In genomic region chr13:111979428-111980204, GRCm38 (mm10) we compare ENCODE assay signal across 8 mouse cellular contexts.
DNase-seq lines count a peak whose midpoint lies in the region; ATAC-seq lines count a peak whose summit lies in the region.

No protein-coding gene starts in this region.

- no peak overlapping the region for H3K27ac ChIP-seq in forebrain, embryonic 16.5 days (ENCODE audit: low read length)
- no peak overlapping the region for H3K27ac ChIP-seq in limb, embryonic 12.5 days

- peaks cover 3% of the 10 kb centered on the region; the same call in 1 of the 2 replicates for H3K27me3 ChIP-seq in forebrain, embryonic 16.5 days (replicated peaks; ENCODE audit: control insufficient read depth, insufficient read depth, low read length)
- no peaks in the 10 kb centered on the region for H3K27me3 ChIP-seq in limb, embryonic 12.5 days

- H3K9ac ChIP-seq in forebrain, embryonic 16.5 days (replicated peaks; ENCODE audit: low read depth, low read length), result no peak overlapping the region
- no peak overlapping the region for H3K9ac ChIP-seq in limb, embryonic 12.5 days (replicated peaks)

- H3K9me3 ChIP-seq in forebrain, embryonic 16.5 days (ENCODE audit: control insufficient read depth, low read length), result no peaks in the 10 kb centered on the region
- peaks cover 3% of the 10 kb centered on the region; the same call in 1 of the 2 replicates for H3K9me3 ChIP-seq in limb, embryonic 12.5 days

- no peak overlapping the region for H3K4me3 ChIP-seq in forebrain, embryonic 16.5 days (replicated peaks; ENCODE audit: low read length)
- H3K4me3 ChIP-seq in limb, embryonic 12.5 days (replicated peaks), result no peak overlapping the region

- peak overlapping the region; percentile 38 for H3K4me2 ChIP-seq in forebrain, embryonic 16.5 days (ENCODE audit: low read length)
- 0 out of 2 replicates have a peak overlapping the region, but pooled peaks have one; percentile 8 for H3K4me2 ChIP-seq in limb, embryonic 12.5 days

- H3K36me3 ChIP-seq in forebrain, embryonic 16.5 days (ENCODE audit: control insufficient read depth, insufficient read depth), result no peaks in the 10 kb centered on the region
- H3K36me3 ChIP-seq in limb, embryonic 12.5 days, result no peaks in the 10 kb centered on the region

- WGBS in forebrain, embryonic 16.5 days, result 19% methylated on average over 17 of the region's 17 CpGs
- WGBS in limb, embryonic 12.5 days, result 45% methylated on average over 17 of the region's 17 CpGs

- DNase-seq in kidney, adult 11 months, result peak; percentile 24
- DNase-seq in kidney, postnatal 25 days, result no peak
- peak; percentile 32 for DNase-seq in R1 (ENCODE audit: low read depth, low spot score)
- DNase-seq in frontal cortex, adult 2 months (ENCODE audit: extremely low spot score in 1 of 2, low spot score in 1 of 2), result no peak
- no peak for DNase-seq in spleen, adult 18-20 months
- no peak for DNase-seq in layer of hippocampus, adult 9-11 months

- peak; percentile 68 for ATAC-seq in forebrain, embryonic 16.5 days
- no peak for ATAC-seq in limb, embryonic 12.5 days (ENCODE audit: insufficient number of reproducible peaks, insufficient read depth, low FRiP score, low TSS enrichment, low read depth)

- H3K4me1 ChIP-seq in forebrain, embryonic 16.5 days (replicated peaks; ENCODE audit: control insufficient read depth, insufficient read depth, low read length), result peaks cover 22% of the 10 kb centered on the region
- H3K4me1 ChIP-seq in limb, embryonic 12.5 days (replicated peaks), result peaks cover 15% of the 10 kb centered on the region

Comparison
In these comparisons a context has a peak if more than half of its experiments do, and no peak if none do; other contexts are left out.
1. DNase-seq: peak in kidney, adult 11 months (single experiment) and R1 (single experiment); none in kidney, postnatal 25 days (0 of 2), frontal cortex, adult 2 months (0 of 2), spleen, adult 18-20 months (0 of 2) and layer of hippocampus, adult 9-11 months (single experiment).